Mouse (Mus musculus) gastrocnemius, adult 8-10 months (tissue): ENCODE measurements around the gene Lztr1. TPM values are rescaled to one million over a fixed set of nuclear protein-coding genes. Genes with fewer than 3 reads are reported as not detected.

Experiments
- DNase-seq, 2 experiments: peaks; one replicate each; pipeline ENCODE4 v3.0.0; 2022; ENCODE audit warnings: low spot score in 2 of 2
- total RNA-seq, 4 experiments: library from RNA; stranded (reverse); gene quantifications; 2 replicates each; pipeline ENCODE4 v1.2.4; 2022

Gene Lztr1
- total RNA-seq, 4 experiments from 2014 or later, result 20.3 to 26.1 (median 23.5) TPM

DNA sequence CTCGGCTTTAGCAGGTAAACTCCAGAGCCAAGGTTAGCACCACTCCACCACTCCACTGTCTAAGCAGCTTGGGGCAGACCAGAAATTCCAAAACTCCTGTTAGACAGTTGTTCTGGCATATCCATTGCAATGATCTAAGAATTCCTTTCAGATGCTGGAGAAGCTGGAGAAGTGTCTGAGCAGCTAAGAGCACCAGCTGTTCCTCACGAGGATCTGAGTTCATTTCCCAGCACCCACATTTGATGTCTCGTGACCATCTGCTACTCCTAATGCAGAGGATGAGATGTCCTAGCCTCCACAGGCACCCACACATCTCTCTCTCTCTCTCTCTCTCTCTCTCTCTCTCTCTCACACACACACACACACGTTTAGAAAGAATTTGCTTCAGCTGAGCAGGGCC is 48.4 kb downstream of the Lztr1 start:
- no peak for DNase-seq

DNA sequence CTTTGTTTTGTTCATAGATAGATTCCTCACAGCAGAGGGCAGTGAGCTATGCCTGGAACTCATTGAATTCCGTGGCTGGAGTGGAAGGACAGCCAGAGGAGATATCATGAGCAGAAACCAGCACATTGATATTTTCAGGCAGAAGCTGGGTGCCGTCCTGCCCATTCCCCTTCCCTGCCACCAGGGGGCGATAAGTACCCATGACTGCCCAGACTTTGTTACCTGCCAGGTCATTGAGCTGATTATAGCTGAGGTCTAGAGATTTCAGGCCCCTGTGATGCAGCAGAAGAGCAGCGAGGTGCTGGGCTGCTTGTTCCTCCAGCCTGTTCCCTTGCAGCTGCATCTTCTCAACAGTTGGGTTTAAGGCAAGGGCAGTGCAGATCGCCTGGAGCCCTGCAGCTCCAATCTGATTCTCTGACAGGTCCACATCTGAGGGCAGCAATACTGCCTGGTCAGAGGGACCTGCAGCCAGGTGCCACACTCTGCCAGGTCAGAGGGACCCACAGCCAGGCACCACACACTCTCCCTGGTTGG is 49.5 kb downstream of the Lztr1 start:
- peak; percentile 46 to 51 for DNase-seq

DNA sequence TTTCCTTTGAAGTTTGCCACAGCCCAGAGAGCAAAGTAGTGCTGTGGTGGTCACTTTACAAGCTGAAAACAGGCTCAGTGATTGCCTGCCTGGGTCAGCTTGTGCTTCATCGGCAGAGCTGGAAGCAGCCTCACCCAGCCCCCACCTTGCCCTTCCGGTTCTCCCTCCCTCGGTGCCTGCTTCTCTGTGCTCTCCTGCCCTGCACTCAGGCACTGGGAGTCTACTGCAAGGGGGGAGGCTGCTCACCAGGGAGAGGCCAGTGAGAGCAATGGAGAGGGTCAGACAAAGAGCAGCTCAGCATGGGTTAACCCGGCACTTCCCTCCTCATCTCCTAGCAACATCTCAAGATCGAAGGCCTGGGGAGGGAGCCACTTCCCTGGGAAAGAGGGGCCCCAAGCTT is 50.3 kb downstream of the Lztr1 start:
- no peak for DNase-seq

DNA sequence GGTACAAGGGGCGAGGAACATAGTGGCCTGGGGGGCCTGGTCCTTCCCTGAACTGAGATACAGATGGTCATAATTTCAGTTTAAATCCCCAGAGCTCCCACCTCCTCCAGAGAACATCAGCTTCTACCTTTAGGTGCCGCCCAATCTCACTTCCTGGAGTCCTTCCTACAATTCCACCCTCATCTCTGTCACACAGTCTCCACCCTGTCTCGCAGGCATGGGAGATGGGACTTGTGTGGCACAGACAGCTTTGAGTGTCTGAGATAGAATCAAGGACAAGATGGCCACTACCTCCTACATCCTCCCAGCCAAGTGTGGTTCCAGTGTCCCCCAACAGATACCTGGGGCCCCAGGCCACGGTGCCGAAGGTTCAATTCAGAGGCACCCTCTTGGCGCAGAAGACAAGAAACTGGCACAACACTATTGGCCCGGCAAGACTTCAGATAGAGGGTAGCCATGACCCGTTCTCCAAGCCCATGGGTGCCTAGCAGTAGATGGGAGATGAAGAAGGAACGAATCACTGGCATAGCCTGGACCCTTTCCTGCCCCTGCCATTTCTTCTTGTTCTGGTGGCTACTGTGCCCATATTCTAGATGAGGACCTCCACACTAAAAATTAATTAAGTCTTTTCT is 51.0 kb downstream of the Lztr1 start:
- DNase-seq, result no peak

DNA sequence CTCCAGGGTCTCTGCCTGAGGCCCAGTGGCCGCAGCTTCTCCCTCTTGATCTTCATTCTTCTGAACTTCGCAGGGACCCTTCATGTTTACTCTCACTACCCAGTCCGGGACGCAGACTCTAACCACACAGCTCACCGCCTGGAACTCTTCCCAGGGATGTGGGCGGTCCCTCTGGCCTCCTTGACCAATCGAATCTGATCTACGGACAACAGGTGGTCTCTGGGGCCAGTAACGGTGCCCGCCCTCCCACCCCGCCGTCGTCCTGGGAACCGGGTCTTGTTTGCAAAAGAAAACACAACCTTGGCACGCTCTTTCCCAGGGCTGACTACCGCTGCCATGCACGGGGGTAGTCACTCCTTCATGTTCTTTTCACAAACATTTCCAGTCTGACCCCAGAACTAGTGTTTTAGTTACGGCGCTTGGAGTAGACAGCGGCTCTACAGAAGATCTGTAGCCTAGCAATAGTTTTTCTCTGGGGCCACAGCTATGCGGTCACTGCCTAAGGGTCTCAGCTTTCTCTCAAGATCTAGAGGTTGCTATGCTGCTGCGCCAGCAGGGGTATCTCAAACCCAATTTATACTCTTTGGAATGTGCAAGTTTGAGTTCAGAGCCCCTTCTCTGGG is 52.8 kb downstream of the Lztr1 start, which contains the start of gene Lrrc74b:
Gene Lrrc74b (minus strand): TSS at position 120 of the 623 bp plus-strand sequence.
- peak; percentile 77 to 81 for DNase-seq

DNA sequence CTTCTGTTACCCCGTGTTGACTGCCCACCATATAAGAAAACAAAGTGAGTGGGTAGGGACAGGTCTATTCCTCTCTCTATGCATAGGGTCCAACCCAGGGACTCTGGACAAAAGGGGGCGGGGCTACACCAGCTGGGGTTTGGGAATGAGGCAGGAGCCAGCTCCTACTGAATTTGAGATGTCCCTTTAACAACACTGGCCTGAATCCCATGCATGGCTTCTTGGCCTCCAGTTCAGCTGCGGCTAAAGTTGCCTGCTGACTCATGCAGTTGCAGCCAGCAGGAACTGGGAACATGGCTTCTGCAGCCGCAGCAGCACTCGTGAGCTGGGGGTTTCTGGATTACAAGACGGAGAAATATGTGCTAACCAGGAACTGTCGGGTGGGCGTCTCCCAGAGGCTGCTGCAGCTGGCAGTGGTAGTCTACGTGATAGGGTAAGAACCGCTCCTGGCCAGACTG is 53.3 kb downstream of the Lztr1 start, which contains the start of gene P2rx6:
Gene P2rx6 (plus strand): TSS at position 135 of the 458 bp plus-strand sequence.
- DNase-seq, result peak; percentile 62 to 71

DNA sequence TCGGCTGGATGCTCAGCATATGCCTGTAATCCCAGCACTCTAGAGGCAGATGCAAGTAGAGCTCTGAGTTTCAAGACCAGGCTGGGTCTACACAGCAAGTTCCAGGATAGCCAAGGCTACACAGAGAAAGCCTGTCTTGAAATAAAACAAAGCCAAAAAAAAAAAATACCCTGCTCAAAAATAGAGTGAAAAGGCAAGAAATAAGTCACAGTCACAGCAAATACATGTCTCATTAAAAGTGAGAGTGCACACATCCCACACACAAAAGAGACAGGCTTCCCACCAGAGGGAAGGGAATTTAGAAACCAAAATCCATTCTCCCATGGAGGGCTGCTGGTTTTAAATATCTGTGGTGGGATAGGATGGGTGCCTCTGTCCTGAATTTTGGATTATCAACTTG is 55.1 kb downstream of the Lztr1 start:
- no peak for DNase-seq

DNA sequence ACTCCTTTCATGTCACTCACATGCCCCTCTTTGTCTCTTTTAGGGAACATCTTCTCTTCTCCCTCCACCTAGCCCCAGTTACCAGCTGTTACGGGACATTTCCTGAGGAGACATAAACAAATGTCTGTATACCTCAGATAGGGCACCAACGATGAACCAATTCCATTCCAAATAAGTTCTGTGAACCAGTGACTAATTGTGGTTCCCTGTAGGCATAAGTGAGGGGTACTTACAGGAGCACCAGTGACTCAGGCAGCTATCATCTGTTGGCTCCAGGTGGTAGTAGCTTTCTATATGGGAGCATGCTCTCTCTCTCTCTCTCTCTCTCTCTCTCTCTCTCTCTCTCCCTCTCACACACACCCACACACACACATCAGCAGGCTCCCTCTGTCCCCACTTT is 55.7 kb downstream of the Lztr1 start:
- no peak for DNase-seq

DNA sequence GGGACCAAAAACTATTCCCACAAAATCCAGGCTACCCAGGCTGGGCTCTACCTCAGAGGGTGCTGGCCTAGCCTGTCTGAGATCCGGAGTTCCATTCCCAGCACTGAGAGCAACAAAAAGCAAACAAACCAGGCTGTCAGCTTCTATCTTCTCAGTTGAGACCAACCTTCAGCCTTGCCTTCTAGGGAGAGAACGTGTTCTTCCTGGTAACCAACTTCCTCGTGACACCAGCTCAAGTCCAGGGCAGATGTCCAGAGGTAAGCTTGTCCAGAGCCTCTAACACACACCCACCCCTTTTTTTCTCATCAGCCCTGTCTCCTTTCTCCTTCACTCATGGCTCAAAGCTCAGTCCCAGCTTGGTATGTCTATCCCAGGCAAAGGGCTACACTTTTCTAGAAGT is 56.3 kb downstream of the Lztr1 start:
- no peak for DNase-seq

DNA sequence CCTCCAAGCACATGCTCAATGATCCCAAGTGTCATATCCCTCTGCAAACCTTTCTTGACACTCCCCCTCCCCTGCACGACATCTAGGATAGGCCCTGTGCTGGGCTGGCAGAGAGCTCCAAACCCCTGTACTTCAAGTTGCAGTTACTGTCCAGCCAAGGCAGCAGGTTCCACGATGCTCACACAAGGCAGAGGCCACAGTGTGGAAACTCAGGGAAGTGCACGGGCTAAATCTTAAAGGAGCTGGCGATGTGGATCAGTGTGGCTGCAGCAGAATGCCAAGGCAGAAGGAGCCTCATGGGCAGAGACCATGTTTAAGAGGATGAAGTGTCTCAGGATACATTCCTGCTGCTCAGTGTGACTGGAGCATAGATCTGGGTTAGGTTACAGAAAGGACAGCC is 57.7 kb downstream of the Lztr1 start:
- DNase-seq, result no peak

Other genes with a start within 250 kb of the Lztr1 start
- gene Tmem191c, start 232.6 kb upstream of the Lztr1 start, total RNA-seq, result under 1 TPM in 3 of 4 experiments, not detected in 1; 0.58 to 0.91 (median 0.74) TPM
- not detected for gene Serpind1, start 177.3 kb upstream of the Lztr1 start, total RNA-seq
- 10 to 100 TPM; 17.1 to 21.0 (median 18.9) TPM for gene Snap29, start 102.7 kb upstream of the Lztr1 start, total RNA-seq
- gene Pi4ka, start 102.4 kb upstream of the Lztr1 start, total RNA-seq, result 10 to 100 TPM; 21.0 to 24.0 (median 22.1) TPM
- 10 to 100 TPM; 20.9 to 29.2 (median 22.4) TPM for gene Crkl, start 56.7 kb upstream of the Lztr1 start, total RNA-seq
- gene Aifm3, start 19.1 kb upstream of the Lztr1 start, total RNA-seq, result under 1 TPM; 0.12 to 0.70 (median 0.28) TPM
- 10 to 100 TPM; 13.7 to 16.0 (median 15.1) TPM for gene Thap7, start 22.4 kb downstream of the Lztr1 start, total RNA-seq
- 1 to 10 TPM in 3 of 4 experiments, under 1 TPM in 1; 0.85 to 1.9 (median 1.8) TPM for gene Lrrc74b, start 52.6 kb downstream of the Lztr1 start, total RNA-seq
- gene P2rx6, start 53.2 kb downstream of the Lztr1 start, total RNA-seq, result 10 to 100 TPM in 3 of 4 experiments, 1 to 10 TPM in 1; 9.0 to 12.5 (median 11.3) TPM
- under 1 TPM in 2 of 4 experiments, not detected in 2; 0.19 to 0.40 TPM for gene Slc7a4, start 74.5 kb downstream of the Lztr1 start, total RNA-seq
- 10 to 100 TPM in 3 of 4 experiments, 1 to 10 TPM in 1; 8.8 to 13.8 (median 12.1) TPM for gene Smpd4, start 110.7 kb downstream of the Lztr1 start, total RNA-seq
- under 1 TPM in 2 of 4 experiments, not detected in 2; 0.41 to 0.81 TPM for gene Ccdc74a, start 137.8 kb downstream of the Lztr1 start, total RNA-seq
- gene Med15, start 224.2 kb downstream of the Lztr1 start, total RNA-seq, result 10 to 100 TPM; 11.7 to 16.7 (median 14.4) TPM